Mouse (Mus musculus): ENCODE data around the gene Pfkm.
A peak's percentile ranks its signal among the peaks of the same experiment; 100 is the strongest.

Gene Pfkm

DNA sequence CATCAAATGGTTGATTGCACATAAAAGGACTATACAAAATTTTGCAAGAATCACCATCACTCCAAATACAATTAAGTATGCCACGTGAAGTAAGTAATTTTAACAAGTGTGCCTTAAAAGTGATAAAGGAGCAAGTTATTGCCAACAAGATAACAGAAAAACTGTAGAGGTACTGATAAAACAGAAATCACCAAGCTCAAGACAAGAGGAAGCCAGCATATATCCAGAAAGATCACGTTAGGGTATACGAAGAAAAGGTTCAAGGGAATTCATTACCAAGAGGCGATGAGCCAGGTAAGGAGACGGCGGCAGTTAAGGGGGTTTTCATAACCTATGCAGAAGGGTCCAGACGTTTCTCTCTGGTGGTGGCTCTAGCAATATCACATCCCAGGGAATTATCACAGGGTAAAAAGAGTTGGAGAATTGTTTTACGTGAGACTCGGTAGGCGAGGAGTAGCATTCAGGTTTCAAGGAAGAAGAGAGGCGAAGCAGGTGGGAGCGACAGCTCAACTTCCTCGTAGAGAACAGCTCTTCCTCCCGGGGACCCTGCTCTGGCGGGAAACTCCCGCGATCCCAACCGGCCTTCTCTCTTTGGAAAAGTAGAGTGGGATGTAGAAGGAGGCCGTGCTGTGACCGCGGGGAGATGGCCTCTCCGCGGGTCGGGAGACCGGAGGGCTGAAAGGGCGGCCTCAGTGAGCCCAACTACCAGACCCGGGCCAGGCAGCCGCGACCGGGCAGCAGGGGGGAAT lies at the start of gene Pfkm:
Gene Pfkm (plus strand): TSS at position 218 of the 749 bp plus-strand sequence.
- DNase-seq (ENCODE audit: low spot score): no peak

DNA sequence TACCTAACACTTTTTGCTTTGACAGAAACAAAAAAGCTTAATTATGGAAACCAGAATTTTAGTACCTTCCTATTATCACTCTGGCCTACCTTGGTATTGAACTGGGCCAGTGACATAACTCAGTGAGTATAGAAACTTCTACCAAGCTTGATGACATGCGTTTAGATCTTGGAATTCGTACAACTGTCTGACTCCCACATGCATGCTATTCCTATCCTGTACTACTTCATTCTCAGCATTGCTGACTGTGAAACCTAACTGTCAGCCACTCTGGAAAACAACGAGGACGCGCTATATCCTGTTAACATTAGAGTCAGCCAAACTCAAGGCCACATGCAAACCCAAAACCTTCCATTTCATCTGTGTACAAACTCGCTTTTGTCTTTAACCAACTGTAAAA lies 48.4 kb upstream of the Pfkm start:
- no peak for DNase-seq (ENCODE audit: low spot score)

- no peak for DNase-seq (ENCODE audit: low spot score)
Observed at GRCm38 (mm10) chr15:98044387-98044786, 48.0 kb upstream of the Pfkm start.

- DNase-seq (ENCODE audit: low spot score): no peak
Observed at GRCm38 (mm10) chr15:98048918-98049700, 43.3 kb upstream of the Pfkm start.

DNA sequence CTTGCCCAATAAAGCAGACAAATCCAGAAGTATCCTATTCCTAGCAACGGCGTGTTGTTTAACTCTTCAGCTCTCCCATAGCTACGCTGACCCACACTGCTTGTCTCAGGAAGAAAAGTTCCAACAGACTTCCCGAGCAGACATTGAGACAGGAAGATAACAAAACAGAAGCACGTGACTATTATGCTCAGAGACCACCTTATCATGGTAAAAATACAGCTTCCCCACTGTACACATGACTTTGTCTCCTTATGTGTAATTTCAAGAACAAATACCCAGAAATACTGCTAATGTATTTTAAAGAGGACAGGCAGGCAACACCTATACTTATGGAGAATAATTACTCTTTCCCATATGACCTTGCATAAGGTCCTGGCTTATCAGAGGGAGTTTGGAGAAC lies 40.7 kb upstream of the Pfkm start:
- no peak for DNase-seq (ENCODE audit: low spot score)

- DNase-seq (ENCODE audit: low spot score): no peak
Observed at GRCm38 (mm10) chr15:98055246-98055645, 37.1 kb upstream of the Pfkm start.

- DNase-seq (ENCODE audit: low spot score): no peak
Observed at GRCm38 (mm10) chr15:98065881-98066280, 26.5 kb upstream of the Pfkm start.

- DNase-seq (ENCODE audit: low spot score): no peak
Observed at GRCm38 (mm10) chr15:98066602-98067001, 25.8 kb upstream of the Pfkm start.

DNA sequence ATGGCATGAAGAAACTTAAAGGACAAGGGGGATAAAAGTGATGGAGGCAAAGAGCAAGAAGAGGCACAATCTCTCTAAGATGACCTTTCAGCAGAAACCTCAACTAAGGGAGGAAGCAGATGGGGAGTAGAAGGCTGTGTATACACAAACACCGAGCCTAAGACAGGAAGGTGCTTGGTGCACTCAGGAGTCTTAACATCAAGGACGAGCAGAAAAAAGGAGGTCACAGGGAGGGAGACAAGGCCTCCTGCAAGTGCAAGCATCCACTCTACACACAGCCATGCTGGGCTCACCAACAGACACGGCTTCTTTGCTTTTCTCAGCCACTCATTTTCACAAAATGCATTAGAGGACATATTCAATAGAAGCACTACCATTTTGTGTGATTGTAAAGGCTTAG lies 24.9 kb upstream of the Pfkm start:
- no peak for DNase-seq (ENCODE audit: low spot score)

DNA sequence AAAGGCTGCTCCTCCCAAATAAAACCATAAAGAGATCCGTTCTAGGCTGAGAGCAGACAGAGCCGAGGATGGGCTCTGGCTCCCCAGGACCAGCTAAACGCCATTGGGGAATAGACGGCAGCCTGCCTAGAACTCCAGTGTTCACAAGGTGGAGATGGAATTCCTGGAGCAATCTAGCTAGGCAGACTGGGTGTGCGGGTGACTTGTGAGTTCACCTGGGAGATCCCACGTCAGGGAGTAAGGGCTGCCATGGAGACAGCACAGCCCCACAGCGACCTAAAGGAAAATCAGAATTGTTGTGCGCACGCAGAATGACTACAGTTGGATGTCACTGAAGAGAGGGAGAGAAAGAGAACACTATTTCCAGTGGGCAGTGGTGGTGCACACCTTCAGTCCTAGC lies 23.9 kb upstream of the Pfkm start:
- no peak for DNase-seq (ENCODE audit: low spot score)

- DNase-seq (ENCODE audit: low spot score): no peak
Observed at GRCm38 (mm10) chr15:98069566-98070245, 22.7 kb upstream of the Pfkm start.

GRCm38 (mm10) chr15:98070376-98070775 lies 22.0 kb upstream of the Pfkm start:
- no peak for DNase-seq (ENCODE audit: low spot score)

- DNase-seq (ENCODE audit: low spot score): no peak
Observed at GRCm38 (mm10) chr15:98074521-98074920, 17.9 kb upstream of the Pfkm start.

GRCm38 (mm10) chr15:98075034-98075433 lies 17.4 kb upstream of the Pfkm start:
- DNase-seq (ENCODE audit: low spot score): no peak

DNA sequence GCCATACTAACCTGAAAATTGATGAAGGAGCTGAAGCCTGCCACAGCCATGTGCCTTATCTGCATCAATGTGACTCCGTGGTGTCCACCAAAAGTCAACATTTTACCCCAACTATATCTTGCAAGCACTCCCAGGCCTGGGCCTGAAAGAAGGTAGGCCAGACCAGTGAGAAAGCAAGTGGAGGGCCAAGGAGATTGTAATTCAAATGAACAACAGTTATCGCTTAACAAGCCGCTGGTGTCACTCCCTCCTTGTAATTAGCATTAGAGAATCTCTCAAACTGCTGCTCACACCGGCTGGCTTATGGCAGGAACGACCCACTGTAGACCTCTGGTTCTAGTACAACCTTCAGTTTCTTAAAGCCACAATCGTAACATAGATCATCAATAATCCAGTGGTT lies 15.5 kb upstream of the Pfkm start:
- no peak for DNase-seq (ENCODE audit: low spot score)

GRCm38 (mm10) chr15:98088889-98089288 lies 3.5 kb upstream of the Pfkm start:
- DNase-seq (ENCODE audit: low spot score): no peak

- peak; percentile 52 for DNase-seq (ENCODE audit: low spot score)
Observed at GRCm38 (mm10) chr15:98089421-98090183, 2.8 kb upstream of the Pfkm start.

DNA sequence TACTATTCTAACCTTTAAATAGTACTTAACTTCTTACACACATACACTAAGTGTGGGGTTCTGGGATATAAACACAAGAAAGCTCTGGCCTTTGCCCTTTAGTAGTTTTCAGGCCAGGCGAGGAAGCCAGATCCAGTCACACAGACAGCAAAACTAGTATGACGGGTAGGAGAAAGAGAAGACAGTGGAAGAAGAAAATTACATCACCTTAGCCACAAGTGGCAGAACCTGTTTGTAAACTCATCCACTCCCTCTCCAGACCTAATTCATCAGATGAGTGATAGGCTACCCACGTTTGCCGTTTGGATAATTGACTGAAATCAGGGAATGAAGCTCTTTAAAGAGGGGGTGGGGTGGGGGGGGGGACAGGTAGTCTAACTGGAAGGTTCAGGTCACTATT lies 548 bp upstream of the Pfkm start:
- no peak for DNase-seq (ENCODE audit: low spot score)

GRCm38 (mm10) chr15:98093121-98094011 lies 977 bp downstream of the Pfkm start, which contains the start of gene Senp1:
TSS of gene Senp1 (minus strand) at chr15:98093744.
- peak; percentile 87 for DNase-seq (ENCODE audit: low spot score)

- no peak for DNase-seq (ENCODE audit: low spot score)
Observed at GRCm38 (mm10) chr15:98094905-98095304, 2.5 kb downstream of the Pfkm start.

DNA sequence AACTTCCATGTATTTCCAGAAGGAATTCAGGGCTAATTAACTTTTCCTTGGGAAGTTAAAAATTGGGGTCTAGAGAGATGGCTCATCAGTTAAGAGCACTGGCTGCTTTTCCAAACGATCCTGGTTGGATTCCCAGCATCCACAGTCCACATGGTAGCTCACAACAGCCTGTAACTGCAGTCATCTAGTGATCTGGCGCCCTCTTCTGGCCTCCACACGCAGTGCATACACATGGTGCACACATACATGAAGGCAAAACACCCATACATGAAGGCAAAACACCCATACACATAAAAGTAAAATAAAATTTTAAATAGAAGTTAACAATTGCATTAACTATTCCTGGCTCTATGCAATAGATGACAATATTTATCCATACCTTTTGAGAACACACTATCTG lies 4.6 kb downstream of the Pfkm start:
- DNase-seq (ENCODE audit: low spot score): peak; percentile 28

All from T-cell, adult 2 months (primary cell).